Mouse (Mus musculus) hindbrain, postnatal 0 days (tissue): ENCODE measurements around the gene Slc30a10. TPM values are rescaled to one million over a fixed set of nuclear protein-coding genes. Genes with fewer than 3 reads are reported as not detected.
A peak's percentile ranks its signal among the peaks of the same experiment; 100 is the strongest.

Source experiments
- ATAC-seq: fragments of 200-750 bp; cut with Nextera tagmentation; 2 replicates; pipeline ENCODE4 v1.8.0; 2017; ENCODE audit warnings: mild to moderate bottlenecking, moderate TSS enrichment, moderate library complexity
- DNase-seq: peaks from one replicate; pipeline ENCODE4 v3.0.0-alpha.2; 2015; ENCODE audit warnings: low spot score
- H3K27ac ChIP-seq: fragments of 300-500 bp; sonication (generic); 2 replicates; pipeline ENCODE4 v1.5.1; 2014; ENCODE audit warnings: mild to moderate bottlenecking
- H3K27me3 ChIP-seq: fragments of 300-500 bp; sonication (generic); 2 replicates; pipeline ENCODE4 v1.6.1; 2014; ENCODE audit warnings: low read length, mixed read lengths; ENCODE audit not compliant: insufficient read depth
- H3K36me3 ChIP-seq: fragments of 300-500 bp; sonication (generic); 2 replicates; pipeline ENCODE4 v1.6.1; 2014; ENCODE audit warnings: low read length, mixed read lengths; ENCODE audit not compliant: insufficient read depth
- H3K4me1 ChIP-seq: fragments of 300-500 bp; sonication (generic); 2 replicates; pipeline ENCODE4 v1.6.1; 2014; ENCODE audit warnings: antibody characterized with exemption, low read length, mixed read lengths; ENCODE audit not compliant: insufficient read depth
- H3K4me2 ChIP-seq: fragments of 300-500 bp; sonication (generic); 2 replicates; pipeline ENCODE4 v1.6.1; 2014; ENCODE audit warnings: low read depth, mild to moderate bottlenecking, low read length, moderate library complexity, mixed read lengths
- H3K4me3 ChIP-seq: fragments of 300-500 bp; sonication (generic); 2 replicates; pipeline ENCODE4 v1.5.1; 2014; ENCODE audit warnings: low read length
- H3K9ac ChIP-seq: fragments of 300-500 bp; sonication (generic); replicated peaks from 2 replicates; pipeline ENCODE4 v1.6.1; 2014; ENCODE audit warnings: mild to moderate bottlenecking, low read length, moderate library complexity, mixed read lengths
- H3K9me3 ChIP-seq: fragments of 300-500 bp; sonication (generic); 2 replicates; pipeline ENCODE4 v1.6.1; 2016; ENCODE audit warnings: low read length, mixed read lengths
- CTCF ChIP-seq: IDR thresholded peaks from 2 replicates; pipeline ENCODE4 v1.5.1; 2016; ENCODE audit warnings: antibody characterized with exemption, control low read depth, low read depth
- WGBS: fragments of 180-500 bp; shearing (Covaris S2); extraction: QIAGEN DNeasy Blood & Tissue Kit; methylation state at CpG from one replicate; pipeline ENCODE4 v1.1.7; 2014; 5-methylcytosine and 5-hydroxymethylcytosine counted together
- polyA plus RNA-seq: library from polyadenylated mRNA; unstranded; fragments of >200 nt; fragmentation: Nextera tagmentation; extraction: Ambion mirVana; gene quantifications from 2 replicates; pipeline ENCODE4 v1.2.1, GENCODE M21; 2015
- total RNA-seq: library from RNA; depleted of rRNA; stranded (reverse); fragments of >200 nt; gene quantifications from 2 replicates; pipeline ENCODE4 v1.2.3, GENCODE M21; 2014

Gene Slc30a10
- total and polyA plus RNA-seq, 2 experiments from 2014 or later: 8.1 to 22.4 TPM

DNA sequence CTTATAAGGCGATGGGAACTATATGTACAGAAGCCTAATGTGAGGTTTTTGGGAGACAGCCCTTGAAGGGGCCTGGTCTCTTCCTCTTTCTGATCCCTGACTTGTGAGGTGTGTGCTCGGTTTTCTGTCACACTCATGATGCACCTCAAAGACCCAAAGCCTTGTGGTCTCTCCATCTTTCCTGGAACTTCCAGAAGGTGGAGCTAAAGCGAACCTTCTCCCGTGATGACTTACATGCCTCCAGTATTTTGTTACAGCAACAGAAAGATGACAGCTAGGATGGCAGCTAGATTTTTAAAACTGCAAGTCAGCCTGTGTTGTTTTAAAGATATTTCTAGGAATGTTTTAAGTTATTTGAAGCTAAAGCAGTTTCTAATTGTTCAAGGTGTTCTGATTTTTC lies 25.2 kb downstream of the Slc30a10 start:
- ATAC-seq (no peak), DNase-seq (no peak)
- no peaks in the 10 kb centered on the region for H3K36me3 ChIP-seq
- peaks cover 7% of the 10 kb centered on the region for H3K4me1 ChIP-seq
- no peaks in the 10 kb centered on the region for H3K27me3 ChIP-seq
- TF ChIP-seq CTCF: no peak
- H3K9ac ChIP-seq: no peak overlapping the region
- H3K4me2 ChIP-seq: no peak overlapping the region
- no peak overlapping the region for H3K4me3 ChIP-seq
- 98% methylated on average over 4 of the region's 4 CpGs for WGBS
- H3K9me3 ChIP-seq: no peaks in the 10 kb centered on the region
- no peak overlapping the region for H3K27ac ChIP-seq

DNA sequence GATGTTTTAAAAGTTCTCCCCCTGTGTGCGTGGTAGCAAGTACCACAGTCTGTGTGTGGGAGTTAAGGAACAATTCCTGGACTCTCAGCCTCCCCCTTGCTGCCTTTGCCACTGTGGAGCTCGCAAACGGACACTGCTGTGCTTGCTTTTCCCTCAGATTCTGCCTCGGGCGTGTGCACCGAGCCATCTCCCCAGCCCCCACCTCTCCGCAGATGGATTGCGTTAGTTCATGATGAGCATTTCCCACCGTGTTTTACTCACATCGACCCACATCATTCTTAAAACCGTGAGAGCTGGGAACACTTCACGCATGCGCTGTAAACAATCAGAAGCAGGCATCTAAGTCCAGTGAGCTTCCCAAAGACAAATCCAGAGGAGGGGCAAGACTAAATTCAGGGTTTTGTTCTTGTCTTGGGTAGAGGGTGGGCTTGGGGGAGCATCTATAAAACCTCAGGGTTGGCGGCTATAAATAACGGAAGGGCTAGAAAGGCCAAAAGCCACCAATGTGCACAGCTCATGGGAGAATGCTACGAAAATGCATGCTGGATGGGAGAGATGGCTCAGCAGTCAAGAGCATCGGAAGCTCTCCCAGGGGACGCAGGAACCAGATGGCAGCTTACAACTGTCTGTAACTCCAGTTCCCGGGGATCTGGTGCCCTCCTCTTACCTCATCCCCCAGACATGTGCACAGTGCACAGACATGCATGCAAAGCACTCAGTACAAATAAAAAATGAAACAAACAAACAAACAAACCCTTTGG lies 27.5 kb downstream of the Slc30a10 start:
- ATAC-seq: peak; percentile 80
- Histone ChIP-seq H3K4me3 (peak overlapping the region; percentile 19; the same call in 1 of the 2 replicates), H3K9ac (peak overlapping the region; percentile 41; the same call in 1 of the 2 replicates), H3K4me1 (peaks cover 7% of the 10 kb centered on the region), H3K36me3 (no peaks in the 10 kb centered on the region), H3K27me3 (no peaks in the 10 kb centered on the region), H3K9me3 (no peaks in the 10 kb centered on the region), H3K4me2 (peak overlapping the region; percentile 51), H3K27ac (peak overlapping the region; percentile 82)
- WGBS: 21% methylated on average over 19 of the region's 19 CpGs
- peak; percentile 76 for DNase-seq
- TF ChIP-seq CTCF: no peak; the same call in 1 of the 2 replicates

DNA sequence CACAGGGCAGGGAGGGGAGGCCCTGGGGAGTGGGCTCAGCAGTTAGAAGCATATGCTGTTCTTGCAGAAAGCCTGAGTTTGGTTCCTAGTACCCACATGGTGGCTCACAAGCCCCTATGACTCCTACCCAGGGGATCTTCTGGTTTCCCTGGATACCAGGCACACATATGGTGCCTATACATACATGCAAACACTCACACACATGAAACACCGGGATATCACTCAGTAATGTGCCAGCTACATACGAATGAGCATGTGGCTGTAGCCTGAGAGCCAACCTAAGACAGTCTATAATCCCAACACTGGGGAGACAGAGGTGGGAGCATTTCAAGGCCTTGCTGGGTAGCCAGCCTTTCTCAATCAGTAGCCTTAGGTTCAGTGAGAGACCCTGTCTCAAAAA lies 28.1 kb downstream of the Slc30a10 start:
- WGBS: 69% methylated on average over 2 of the region's 2 CpGs
- Histone ChIP-seq H3K9ac (no peak overlapping the region), H3K4me1 (peaks cover 7% of the 10 kb centered on the region), H3K9me3 (no peaks in the 10 kb centered on the region), H3K27ac (peak overlapping the region; percentile 82; the same call in 1 of the 2 replicates), H3K36me3 (no peaks in the 10 kb centered on the region), H3K4me2 (peak overlapping the region; percentile 51; the same call in 1 of the 2 replicates), H3K4me3 (no peak overlapping the region), H3K27me3 (no peaks in the 10 kb centered on the region)
- DNase-seq (no peak), ATAC-seq (no peak)
- no peak for TF ChIP-seq CTCF

DNA sequence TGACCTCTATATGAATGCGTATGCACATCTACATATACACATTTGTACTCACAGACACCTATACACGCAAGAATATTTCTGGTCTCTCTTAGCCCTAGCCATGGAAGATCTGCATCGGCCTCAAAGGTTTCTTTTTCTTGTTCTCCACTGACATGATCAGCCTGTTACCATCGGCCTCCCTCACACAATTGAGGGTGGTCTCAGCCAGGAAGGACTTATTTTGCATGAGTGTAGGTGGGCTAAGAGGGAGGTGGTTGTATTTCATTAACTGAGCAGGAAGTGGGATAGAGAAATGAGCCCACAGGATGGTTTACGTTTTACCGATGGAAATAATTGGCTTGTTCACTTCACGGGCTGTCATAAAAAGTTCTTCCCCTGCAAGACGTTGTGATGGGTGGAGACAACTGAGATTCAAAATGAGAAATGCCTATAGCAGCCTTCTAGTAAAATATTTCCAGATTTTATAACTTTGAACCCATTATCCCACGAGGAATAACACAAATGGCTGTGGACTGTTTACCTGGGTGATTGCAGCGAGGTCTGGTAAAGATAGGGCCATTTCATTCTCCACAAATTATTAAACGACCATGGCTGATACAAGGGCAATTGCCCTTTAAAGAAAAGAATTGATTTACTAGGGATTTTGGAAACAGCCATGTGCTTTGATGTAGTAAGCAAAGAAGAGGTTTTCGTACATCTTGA lies 28.9 kb downstream of the Slc30a10 start:
- Histone ChIP-seq H3K9ac (no peak overlapping the region), H3K27ac (peak overlapping the region; percentile 65; the same call in 1 of the 2 replicates), H3K36me3 (no peaks in the 10 kb centered on the region), H3K4me1 (peaks cover 7% of the 10 kb centered on the region), H3K9me3 (no peaks in the 10 kb centered on the region), H3K4me2 (no peak overlapping the region), H3K4me3 (no peak overlapping the region), H3K27me3 (no peaks in the 10 kb centered on the region)
- TF ChIP-seq CTCF: no peak
- ATAC-seq: no peak
- no peak for DNase-seq
- WGBS: 83% methylated on average over 12 of the region's 12 CpGs

DNA sequence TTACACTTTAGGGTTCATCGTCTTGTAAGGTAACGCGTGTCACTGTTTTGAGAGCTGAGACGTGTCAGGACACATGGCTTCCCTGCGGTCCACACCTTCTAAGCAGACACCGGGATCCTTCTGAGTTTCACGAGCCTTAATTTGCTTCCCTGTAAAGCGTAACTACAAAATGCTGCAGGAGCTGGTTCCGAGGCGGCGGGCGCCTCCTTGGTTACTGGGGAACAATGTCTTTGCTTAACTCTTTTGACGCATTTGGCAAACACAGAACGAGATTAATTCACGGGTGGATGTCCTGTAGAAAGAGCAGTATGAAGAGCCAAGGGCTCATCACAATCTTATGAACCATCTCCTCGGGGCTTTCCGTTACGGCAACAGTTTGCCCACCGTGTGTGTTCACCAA lies 29.6 kb downstream of the Slc30a10 start:
- Histone ChIP-seq H3K27ac (peak overlapping the region; percentile 65; the same call in 1 of the 2 replicates), H3K36me3 (no peaks in the 10 kb centered on the region), H3K4me1 (peaks cover 7% of the 10 kb centered on the region), H3K4me2 (peak overlapping the region; percentile 35; the same call in 1 of the 2 replicates), H3K9me3 (no peaks in the 10 kb centered on the region), H3K4me3 (no peak overlapping the region), H3K9ac (no peak overlapping the region), H3K27me3 (no peaks in the 10 kb centered on the region)
- TF ChIP-seq CTCF: no peak
- DNase-seq (peak; percentile 30), ATAC-seq (no peak)
- WGBS: 38% methylated on average over 19 of the region's 19 CpGs

DNA sequence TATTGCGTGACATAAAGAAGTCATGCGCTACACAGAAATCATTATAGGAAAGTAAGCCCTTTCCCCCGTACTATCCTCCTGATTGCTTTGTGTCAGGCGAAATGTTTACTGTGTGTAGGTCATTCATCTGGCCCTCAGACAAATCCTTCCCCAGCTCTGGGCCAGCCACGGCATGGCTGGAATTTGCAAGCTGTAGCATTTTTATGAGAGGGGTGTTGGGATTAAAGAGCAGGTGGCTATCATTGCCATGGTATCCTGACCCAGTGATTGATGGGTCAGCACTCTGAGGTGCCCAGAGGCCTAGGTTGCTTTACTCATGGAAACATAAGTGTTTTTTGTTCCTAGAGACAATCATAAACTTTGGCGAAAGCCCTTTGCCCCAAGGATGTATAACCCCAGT lies 35.2 kb downstream of the Slc30a10 start:
- TF ChIP-seq CTCF: no peak
- Histone ChIP-seq H3K27me3 (no peaks in the 10 kb centered on the region), H3K36me3 (no peaks in the 10 kb centered on the region), H3K9me3 (no peaks in the 10 kb centered on the region), H3K4me3 (no peak overlapping the region), H3K4me2 (no peak overlapping the region), H3K9ac (no peak overlapping the region), H3K4me1 (no peaks in the 10 kb centered on the region), H3K27ac (no peak overlapping the region)
- ATAC-seq (no peak), DNase-seq (no peak)
- 69% methylated on average over 6 of the region's 6 CpGs for WGBS
